Mouse (Mus musculus) midbrain, embryonic 12.5 days (tissue): ENCODE results near the gene Tmem80. TPM values are rescaled to one million over a fixed set of nuclear protein-coding genes. Genes with fewer than 3 reads are reported as not detected.

Experiments used
- ATAC-seq: fragments of 200-750 bp; cut with Nextera tagmentation; 2 replicates; pipeline ENCODE4 v1.8.0; 2017; ENCODE audit warnings: low read depth, moderate TSS enrichment, moderate library complexity; ENCODE audit not compliant: low FRiP score
- H3K27ac ChIP-seq: fragments of 300-500 bp; sonication (generic); replicated peaks from 2 replicates; pipeline ENCODE4 v1.5.1; 2016; ENCODE audit warnings: mild to moderate bottlenecking
- H3K27me3 ChIP-seq: fragments of 300-500 bp; sonication (generic); 2 replicates; pipeline ENCODE4 v1.6.1; 2016; ENCODE audit warnings: mild to moderate bottlenecking
- H3K36me3 ChIP-seq: fragments of 300-500 bp; sonication (generic); 2 replicates; pipeline ENCODE4 v1.6.1; 2016
- H3K4me1 ChIP-seq: fragments of 300-500 bp; sonication (generic); 2 replicates; pipeline ENCODE4 v1.6.1; 2016
- H3K4me2 ChIP-seq: fragments of 300-500 bp; sonication (generic); replicated peaks from 2 replicates; pipeline ENCODE4 v1.6.1; 2016; ENCODE audit warnings: mild to moderate bottlenecking, moderate library complexity
- H3K4me3 ChIP-seq: fragments of 300-500 bp; sonication (generic); 2 replicates; pipeline ENCODE4 v1.5.1; 2016; ENCODE audit warnings: mild to moderate bottlenecking
- H3K9ac ChIP-seq: fragments of 300-500 bp; sonication (generic); replicated peaks from 2 replicates; pipeline ENCODE4 v1.6.1; 2016; ENCODE audit warnings: mild to moderate bottlenecking, moderate library complexity
- H3K9me3 ChIP-seq: fragments of 300-500 bp; sonication (generic); 2 replicates; pipeline ENCODE4 v1.6.1; 2016; ENCODE audit warnings: mild to moderate bottlenecking
- WGBS: fragments of 180-500 bp; shearing (Covaris S2); methylation state at CpG from one replicate; pipeline ENCODE4 v1.1.7; 2016; 5-methylcytosine and 5-hydroxymethylcytosine counted together
- polyA plus RNA-seq: library from polyadenylated mRNA; unstranded; fragments of >200 nt; fragmentation: Nextera tagmentation; extraction: Ambion mirVana; gene quantifications from 2 replicates; pipeline ENCODE4 v1.2.1, GENCODE M21; 2016

Gene Tmem80
- polyA plus RNA-seq, 1 experiment from 2014 or later = 68.9 TPM

GRCm38 (mm10) chr7:141367358-141367757, 39.8 kb downstream of the Tmem80 start:
- H3K4me1 ChIP-seq = no peaks in the 10 kb centered on the region
- H3K27ac ChIP-seq = no peak overlapping the region
- no peaks in the 10 kb centered on the region for H3K9me3 ChIP-seq
- H3K36me3 ChIP-seq = no peaks in the 10 kb centered on the region
- H3K4me3 ChIP-seq = no peak overlapping the region
- 90% methylated on average over 4 of the region's 4 CpGs for WGBS
- H3K27me3 ChIP-seq = peaks cover 22% of the 10 kb centered on the region
- no peak overlapping the region for H3K4me2 ChIP-seq
- ATAC-seq = no peak
- H3K9ac ChIP-seq = no peak overlapping the region

- Histone ChIP-seq H3K27ac (no peak overlapping the region), H3K4me1 (no peaks in the 10 kb centered on the region; the same call in 1 of the 2 replicates), H3K27me3 (0 out of 2 replicates have a peak, but pooled peaks cover 4% of the 10 kb centered on the region), H3K4me2 (no peak overlapping the region), H3K9me3 (no peaks in the 10 kb centered on the region), H3K9ac (no peak overlapping the region), H3K4me3 (no peak overlapping the region), H3K36me3 (no peaks in the 10 kb centered on the region)
- no peak for ATAC-seq
- WGBS = 72% methylated on average over 5 of the region's 5 CpGs
Measured at GRCm38 (mm10) chr7:141369918-141370317, 42.4 kb downstream of the Tmem80 start.

GRCm38 (mm10) chr7:141371942-141372595, 44.5 kb downstream of the Tmem80 start:
- ATAC-seq = no peak
- Histone ChIP-seq H3K27me3 (0 out of 2 replicates have a peak, but pooled peaks cover 4% of the 10 kb centered on the region), H3K9ac (no peak overlapping the region), H3K4me3 (no peak overlapping the region), H3K27ac (no peak overlapping the region), H3K36me3 (no peaks in the 10 kb centered on the region), H3K9me3 (no peaks in the 10 kb centered on the region), H3K4me2 (no peak overlapping the region), H3K4me1 (no peaks in the 10 kb centered on the region; the same call in 1 of the 2 replicates)
- 73% methylated on average over 6 of the region's 6 CpGs for WGBS

- Histone ChIP-seq H3K27ac (no peak overlapping the region), H3K4me3 (no peak overlapping the region), H3K4me1 (no peaks in the 10 kb centered on the region; the same call in 1 of the 2 replicates), H3K9me3 (no peaks in the 10 kb centered on the region), H3K4me2 (no peak overlapping the region), H3K9ac (no peak overlapping the region), H3K36me3 (no peaks in the 10 kb centered on the region), H3K27me3 (no peaks in the 10 kb centered on the region)
- WGBS = 40% methylated on average over 6 of the region's 6 CpGs
- no peak for ATAC-seq
Measured at GRCm38 (mm10) chr7:141373611-141374010, 46.1 kb downstream of the Tmem80 start.

- ATAC-seq = no peak
- no peak overlapping the region for H3K9ac ChIP-seq
Measured at GRCm38 (mm10) chr7:141374399-141374798, 46.9 kb downstream of the Tmem80 start.

GRCm38 (mm10) chr7:141379584-141379983, 52.0 kb downstream of the Tmem80 start:
- 73% methylated on average over 4 of the region's 4 CpGs for WGBS
- no peaks in the 10 kb centered on the region for H3K36me3 ChIP-seq
- no peak overlapping the region for H3K9ac ChIP-seq
- no peaks in the 10 kb centered on the region for H3K4me1 ChIP-seq
- no peaks in the 10 kb centered on the region for H3K9me3 ChIP-seq
- H3K27ac ChIP-seq = no peak overlapping the region
- no peak for ATAC-seq
- no peak overlapping the region for H3K4me2 ChIP-seq
- no peak overlapping the region for H3K4me3 ChIP-seq
- peaks cover 5% of the 10 kb centered on the region; the same call in 1 of the 2 replicates for H3K27me3 ChIP-seq

More at GRCm38 (mm10) chr7:141374399-141374798, 46.9 kb downstream of the Tmem80 start:
- Histone ChIP-seq H3K27me3 (no peaks in the 10 kb centered on the region), H3K36me3 (no peaks in the 10 kb centered on the region), H3K4me1 (no peaks in the 10 kb centered on the region; the same call in 1 of the 2 replicates), H3K27ac (no peak overlapping the region), H3K4me3 (no peak overlapping the region), H3K9me3 (no peaks in the 10 kb centered on the region), H3K4me2 (no peak overlapping the region)

GRCm38 (mm10) chr7:141381068-141381835, 53.7 kb downstream of the Tmem80 start:
- Histone ChIP-seq H3K27me3 (peaks cover 5% of the 10 kb centered on the region), H3K4me2 (no peak overlapping the region), H3K9me3 (no peaks in the 10 kb centered on the region), H3K36me3 (no peaks in the 10 kb centered on the region), H3K4me1 (no peaks in the 10 kb centered on the region), H3K9ac (no peak overlapping the region), H3K4me3 (no peak overlapping the region), H3K27ac (no peak overlapping the region)
- 83% methylated on average over 4 of the region's 4 CpGs for WGBS
- no peak for ATAC-seq

Other genes with a start within 250 kb of the Tmem80 start
- gene Pkp3, start 249.5 kb upstream of the Tmem80 start, polyA plus RNA-seq = 1.6 and 1.8 TPM in 2 replicates
- gene Sigirr, start 227.2 kb upstream of the Tmem80 start, polyA plus RNA-seq = 1.6 and 1.7 TPM in 2 replicates
- not detected in 2 replicates for gene Ano9, start 209.9 kb upstream of the Tmem80 start, polyA plus RNA-seq
- 67.5 and 76.6 TPM in 2 replicates for gene Ptdss2, start 205.4 kb upstream of the Tmem80 start, polyA plus RNA-seq
- 47.4 and 54.9 TPM in 2 replicates for gene Rnh1, start 154.9 kb upstream of the Tmem80 start, polyA plus RNA-seq
- 93.4 and 96.4 TPM in 2 replicates for gene Hras, start 133.7 kb upstream of the Tmem80 start, polyA plus RNA-seq
- gene Lrrc56, start 133.6 kb upstream of the Tmem80 start, polyA plus RNA-seq = 13.1 and 14.4 TPM in 2 replicates
- 3.7 and 3.8 TPM in 2 replicates for gene Lmntd2, start 113.7 kb upstream of the Tmem80 start, polyA plus RNA-seq
- gene Rassf7, start 111.9 kb upstream of the Tmem80 start, polyA plus RNA-seq = 40.1 and 40.6 TPM in 2 replicates
- gene Phrf1, start 99.0 kb upstream of the Tmem80 start, polyA plus RNA-seq = 107 and 112 TPM in 2 replicates
- 0.81 and 0.84 TPM in 2 replicates for gene Irf7, start 61.3 kb upstream of the Tmem80 start, polyA plus RNA-seq
- not detected in 2 replicates for gene Cdhr5, start 51.0 kb upstream of the Tmem80 start, polyA plus RNA-seq
- gene Sct, start 48.6 kb upstream of the Tmem80 start, polyA plus RNA-seq = 0.64 and 1.3 TPM in 2 replicates
- gene Drd4, start 35.7 kb upstream of the Tmem80 start, polyA plus RNA-seq = 0.39 and 0.68 TPM in 2 replicates
- 85.9 and 88.3 TPM in 2 replicates for gene Deaf1, start within 50 bp of the Tmem80 start, polyA plus RNA-seq
- gene Eps8l2, start 11.1 kb downstream of the Tmem80 start, polyA plus RNA-seq = 0.86 and 1.4 TPM in 2 replicates
- gene Taldo1, start 64.5 kb downstream of the Tmem80 start, polyA plus RNA-seq = 362 and 364 TPM in 2 replicates
- gene Gatd1, start 86.4 kb downstream of the Tmem80 start, polyA plus RNA-seq = 47.0 and 48.2 TPM in 2 replicates
- 19.3 and 22.7 TPM in 2 replicates for gene Cend1, start 101.8 kb downstream of the Tmem80 start, polyA plus RNA-seq
- 52.6 and 52.7 TPM in 2 replicates for gene Slc25a22, start 110.2 kb downstream of the Tmem80 start, polyA plus RNA-seq
- 9.6 and 12.3 TPM in 2 replicates for gene Pidd1, start 116.3 kb downstream of the Tmem80 start, polyA plus RNA-seq
- 884 and 899 TPM in 2 replicates for gene Rplp2, start 119.6 kb downstream of the Tmem80 start, polyA plus RNA-seq
- 15.6 and 18.3 TPM in 2 replicates for gene Pnpla2, start 127.5 kb downstream of the Tmem80 start, polyA plus RNA-seq
- 5.4 and 6.0 TPM in 2 replicates for gene Cracr2b, start 133.4 kb downstream of the Tmem80 start, polyA plus RNA-seq
- 14.8 and 15.6 TPM in 2 replicates for gene Cd151, start 139.7 kb downstream of the Tmem80 start, polyA plus RNA-seq
- gene Polr2l, start 147.4 kb downstream of the Tmem80 start, polyA plus RNA-seq = 73.8 and 75.0 TPM in 2 replicates
- 25.3 and 32.6 TPM in 2 replicates for gene Tspan4, start 147.5 kb downstream of the Tmem80 start, polyA plus RNA-seq
- 29.3 and 30.2 TPM in 2 replicates for gene Chid1, start 212.1 kb downstream of the Tmem80 start, polyA plus RNA-seq
- gene Ap2a2, start 234.4 kb downstream of the Tmem80 start, polyA plus RNA-seq = 109 and 113 TPM in 2 replicates